Mouse (Mus musculus) ES-E14 (cell line): ENCODE data around the gene Gm9508.

ENCODE experiments used
- CHD2 ChIP-seq: IDR thresholded peaks from 2 replicates; pipeline ENCODE4 v1.6.1; 2014; ENCODE audit warnings: mild to moderate bottlenecking, low read depth, low read length, inconsistent platforms
- HCFC1 ChIP-seq: IDR thresholded peaks from 2 replicates; pipeline ENCODE4 v1.6.1; 2012; ENCODE audit warnings: low read length, inconsistent platforms, borderline replicate concordance; ENCODE audit not compliant: insufficient read depth
- MAFK ChIP-seq: IDR thresholded peaks from 2 replicates; pipeline ENCODE4 v1.6.1; 2014; ENCODE audit warnings: mild to moderate bottlenecking, low read depth, low read length, inconsistent platforms; ENCODE audit not compliant: insufficient read depth
- ZC3H11A ChIP-seq: IDR thresholded peaks from 2 replicates; pipeline ENCODE4 v1.6.1; 2012; ENCODE audit warnings: low read depth, mild to moderate bottlenecking, inconsistent platforms, low read length, borderline replicate concordance
- ZNF384 ChIP-seq: IDR thresholded peaks from 2 replicates; pipeline ENCODE4 v1.6.1; 2012; ENCODE audit warnings: low read depth, low read length, inconsistent platforms

GRCm38 (mm10) chr10:77671519-77671918, 25.5 kb downstream of the Gm9508 start:
- TF ChIP-seq CHD2 (no peak), MAFK (no peak), ZC3H11A (no peak), ZNF384 (no peak), HCFC1 (no peak)
